ENCODE assay signal across 8 mouse cellular contexts in the genomic region with DNA sequence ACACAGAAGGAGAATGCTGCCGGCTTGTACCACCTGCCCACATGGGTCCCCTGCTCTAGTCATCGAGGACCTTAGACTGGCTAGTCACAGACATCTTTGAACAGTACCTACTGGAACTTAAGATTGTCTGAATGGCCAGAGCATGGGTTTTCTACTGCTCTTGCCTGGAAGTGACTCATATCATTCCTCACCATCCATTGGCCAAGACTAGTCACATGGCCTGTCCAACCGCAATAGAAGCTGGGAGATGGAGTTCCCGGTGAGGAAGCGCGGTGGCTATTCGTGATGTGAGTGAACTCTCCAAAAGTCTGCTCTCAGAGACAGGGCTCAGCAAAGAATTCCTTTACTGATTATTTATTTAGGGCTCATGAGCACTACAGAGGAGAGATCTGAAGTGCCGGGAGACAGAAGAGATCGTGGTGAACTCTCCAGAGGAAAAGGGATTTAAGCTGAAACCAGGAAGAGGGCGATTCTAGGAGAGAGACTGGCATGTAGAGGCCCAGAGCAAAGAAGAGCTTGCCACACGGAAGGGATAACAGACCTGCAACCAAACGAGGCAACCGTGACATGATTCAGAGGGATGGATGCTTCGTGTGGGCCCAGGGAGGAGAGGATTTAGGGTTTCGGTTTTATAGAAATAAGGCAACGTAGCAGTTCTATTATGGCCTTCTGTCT. TPM values are rescaled to one million over a fixed set of nuclear protein-coding genes. Genes with fewer than 3 reads are reported as not detected.
A peak's percentile ranks its signal among the peaks of the same experiment; 100 is the strongest.
DNase-seq lines count a peak whose midpoint lies in the region; ATAC-seq lines count a peak whose summit lies in the region.

No protein-coding gene starts in this region.

- intact Hi-C loops in gastrocnemius, postnatal 14 days (cut with DNase I; ENCODE audit: low total_unique reads) = no loop called here

- peaks cover 57% of the 10 kb centered on the region for H3K4me1 ChIP-seq in megakaryocyte, embryonic 14.5 days

- ATAC-seq in inflammation-experienced regulatory T-cells, adult 6 months = peak; percentile 97

- peaks cover 13% of the 10 kb centered on the region; the same call in 1 of the 2 replicates for H3K9me3 ChIP-seq in megakaryocyte, embryonic 14.5 days

- peaks cover 5% of the 10 kb centered on the region for H3K36me3 ChIP-seq in megakaryocyte, embryonic 14.5 days (replicated peaks; ENCODE audit: low read length)

- peak overlapping the region; percentile 94 for H3K4me3 ChIP-seq in megakaryocyte, embryonic 14.5 days (replicated peaks)

- peaks cover 18% of the 10 kb centered on the region for H3K27me3 ChIP-seq in megakaryocyte, embryonic 14.5 days (replicated peaks)

- DNase-seq in ovary, adult 18-20 months (ENCODE audit: low spot score) = peak; percentile 73
- no peak for DNase-seq in ovary, postnatal 10 days (ENCODE audit: low spot score)
- DNase-seq in embryo, embryonic 11 days = peak; percentile 91
- DNase-seq in gastrocnemius, postnatal 14 days = peak; percentile 73
- DNase-seq in left cerebral cortex, adult 9 months (ENCODE audit: low spot score in 2 of 2) = peak; percentile 80 to 91
- DNase-seq in right cerebral cortex, postnatal 14 days = peak; percentile 74

RNA-seq across cellular contexts. Expression of a gene that starts 5.7 kb away (rescaled TPM):
- total RNA-seq in gastrocnemius, postnatal 14 days (2021) = 10 to 100 TPM; 11.9 to 12.0 TPM
- 10 to 100 TPM in 1 of 3 experiments, 1 to 10 TPM in 2; 6.0 to 10.3 (median 8.4) TPM for polyA plus RNA-seq in inflammation-experienced regulatory T-cells, adult 6 months (2017; shearing (Covaris generic))
- 78.0 and 89.8 TPM in 2 replicates for polyA plus RNA-seq in megakaryocyte, embryonic 14.5 days (2012; ENCODE audit: insufficient read depth, low replicate concordance)

RNA-seq across cellular contexts. Expression of a gene that starts 56.4 kb away (rescaled TPM):
- under 1 TPM; 0.06 to 0.18 TPM for total RNA-seq in gastrocnemius, postnatal 14 days (2021)
- under 1 TPM in 2 of 3 experiments, not detected in 1; 0.16 to 0.38 TPM for polyA plus RNA-seq in inflammation-experienced regulatory T-cells, adult 6 months (2017; shearing (Covaris generic))
- 0.49 TPM in 1 of 2 replicates, not detected in the other for polyA plus RNA-seq in megakaryocyte, embryonic 14.5 days (2012; ENCODE audit: insufficient read depth, low replicate concordance)
